Mouse (Mus musculus) bone marrow macrophage, adult 2 months (primary cell): Measurements from ENCODE around the gene Chit1. TPM values are rescaled to one million over a fixed set of nuclear protein-coding genes. Genes with fewer than 3 reads are reported as not detected.

Source experiments
- H3K27ac ChIP-seq: 2 replicates; pipeline ENCODE4 v1.5.1; 2012; ENCODE audit warnings: low read depth, low read length; ENCODE audit not compliant: insufficient read depth
- H3K4me1 ChIP-seq: 2 replicates; pipeline ENCODE4 v1.6.1; 2012; ENCODE audit warnings: low read length; ENCODE audit not compliant: control insufficient read depth, insufficient read depth
- H3K4me3 ChIP-seq: 2 replicates; pipeline ENCODE4 v1.5.1; 2012; ENCODE audit warnings: mild to moderate bottlenecking, low read length, moderate library complexity; ENCODE audit not compliant: insufficient read depth
- CTCF ChIP-seq: IDR thresholded peaks from 2 replicates; pipeline ENCODE4 v1.5.1; 2012; ENCODE audit warnings: low read depth, mild to moderate bottlenecking, low read length, moderate library complexity
- POLR2A ChIP-seq: IDR thresholded peaks from 2 replicates; pipeline ENCODE4 v1.6.1; 2012; ENCODE audit warnings: mild to moderate bottlenecking, low read depth, low read length, borderline replicate concordance
- polyA plus RNA-seq: library from polyadenylated mRNA; stranded (reverse); fragments of >200 nt; gene quantifications from 2 replicates; pipeline ENCODE4 v1.2.4, GENCODE M21; 2012; ENCODE audit not compliant: missing spikeins, insufficient read depth, insufficient read length

Chit1 gene
- polyA plus RNA-seq, 1 experiment = not detected

DNA sequence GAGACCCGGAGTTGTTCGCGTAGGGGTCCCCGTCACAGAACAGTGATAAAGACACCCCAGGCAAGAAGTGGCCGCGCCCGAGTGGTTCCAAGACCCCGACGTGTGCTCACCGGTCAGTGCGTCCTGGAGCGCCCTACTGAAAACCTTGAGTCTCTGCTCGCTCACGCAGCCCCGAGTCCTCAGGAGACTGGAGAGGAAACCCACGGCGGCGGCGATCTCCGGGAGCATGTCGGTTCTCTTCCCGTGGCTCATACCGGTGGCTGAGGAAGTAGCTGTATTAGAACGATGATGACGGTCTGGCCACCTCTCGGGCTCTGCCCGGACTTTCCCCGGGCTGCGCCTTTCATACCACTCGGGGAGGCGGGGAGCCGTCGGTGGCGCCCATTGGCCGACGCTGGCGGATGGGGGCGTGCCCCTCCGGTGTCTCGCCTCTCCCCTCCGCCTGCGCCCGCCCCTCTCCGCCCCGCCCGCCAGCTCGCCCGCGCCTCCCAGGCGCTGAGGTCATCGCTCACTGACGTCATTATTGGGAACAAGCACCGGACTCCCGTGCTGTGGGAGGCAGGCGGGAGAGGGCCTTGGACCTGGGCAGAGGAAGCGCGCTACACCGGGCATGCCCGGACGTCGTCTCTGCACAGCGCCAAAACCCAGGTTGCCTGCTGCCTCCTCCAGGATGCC lies 32.1 kb upstream of the Chit1 start, which contains the start of gene Btg2:
Gene Btg2 (minus strand): TSS at position 319 of the 675 bp plus-strand sequence.
- Histone ChIP-seq H3K4me1 (peaks cover 37% of the 10 kb centered on the region), H3K27ac (peak within 1 kb of the TSS; percentile 58), H3K4me3 (peak within 1 kb of the TSS; percentile 79)
- TF ChIP-seq POLR2A (peak; percentile 99), CTCF (no peak)

GRCm38 (mm10) chr1:134079477-134080163 lies 31.4 kb upstream of the Chit1 start:
- peak overlapping the region; percentile 17 for H3K27ac ChIP-seq
- peaks cover 41% of the 10 kb centered on the region for H3K4me1 ChIP-seq
- TF ChIP-seq POLR2A (no peak), CTCF (no peak)
- H3K4me3 ChIP-seq = peak overlapping the region; percentile 47

GRCm38 (mm10) chr1:134080406-134080805 lies 30.6 kb upstream of the Chit1 start:
- peaks cover 41% of the 10 kb centered on the region for H3K4me1 ChIP-seq
- no peak overlapping the region for H3K4me3 ChIP-seq
- no peak overlapping the region for H3K27ac ChIP-seq
- no peak for TF ChIP-seq CTCF
- no peak for TF ChIP-seq POLR2A

DNA sequence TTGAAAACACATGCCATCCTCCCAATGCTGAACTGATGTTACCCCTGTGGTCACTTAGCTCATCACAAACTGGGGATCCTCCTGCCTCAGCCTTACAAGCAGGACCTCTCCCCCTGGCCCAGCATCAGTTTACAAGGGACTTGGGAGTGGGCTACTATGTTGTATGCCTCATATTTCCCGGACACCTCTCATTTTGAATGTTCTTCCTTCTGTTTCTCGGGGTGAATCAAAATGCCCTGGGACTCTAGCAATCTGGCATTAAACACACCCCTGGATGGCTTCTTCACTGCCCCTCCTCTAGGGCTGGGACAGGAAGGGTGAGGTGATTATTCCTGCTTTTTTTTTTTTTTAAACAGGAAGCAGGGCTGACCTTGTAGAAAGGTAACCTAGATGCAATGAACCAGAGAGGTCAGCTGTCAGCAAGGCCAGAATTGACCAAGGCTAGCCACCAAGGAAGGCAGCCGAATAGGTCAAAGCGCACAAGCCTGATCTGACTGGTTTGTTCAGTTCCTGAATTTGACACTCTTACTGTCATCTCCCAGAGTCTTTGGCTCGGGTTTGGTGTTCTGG lies 30.1 kb upstream of the Chit1 start:
- TF ChIP-seq POLR2A (no peak), CTCF (no peak)
- Histone ChIP-seq H3K4me3 (no peak overlapping the region), H3K4me1 (peaks cover 39% of the 10 kb centered on the region), H3K27ac (no peak overlapping the region)

DNA sequence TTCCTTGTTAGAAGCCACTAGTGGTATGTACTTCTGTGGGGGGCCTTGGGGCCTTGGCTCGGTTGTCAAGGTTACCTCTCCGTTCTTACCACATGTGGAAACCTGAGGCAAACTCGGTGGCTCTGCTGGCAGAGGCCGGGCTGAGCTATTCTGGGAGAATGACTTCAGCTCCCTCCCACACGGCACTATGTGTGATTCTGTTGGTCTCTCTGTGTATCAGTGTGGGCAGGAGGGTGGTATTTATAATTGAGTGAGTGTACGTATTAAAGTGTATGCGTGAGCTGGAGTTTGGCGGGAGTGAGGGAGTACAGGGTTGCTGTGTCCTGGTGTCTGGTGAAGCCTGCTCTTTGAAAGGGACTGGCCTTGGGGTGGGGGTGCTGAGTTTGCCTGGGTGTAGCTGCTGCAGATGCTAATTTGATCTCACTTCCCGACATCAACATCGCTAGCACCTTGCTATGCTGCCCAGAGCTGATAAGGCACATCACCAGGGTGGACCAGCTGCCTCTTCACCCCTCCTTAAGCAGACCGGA lies 28.0 kb upstream of the Chit1 start:
- no peak overlapping the region for H3K4me3 ChIP-seq
- no peak for TF ChIP-seq CTCF
- TF ChIP-seq POLR2A = no peak
- peaks cover 29% of the 10 kb centered on the region for H3K4me1 ChIP-seq
- no peak overlapping the region for H3K27ac ChIP-seq

- no peak for TF ChIP-seq CTCF
- no peak for TF ChIP-seq POLR2A
- Histone ChIP-seq H3K27ac (no peak overlapping the region), H3K4me1 (peaks cover 29% of the 10 kb centered on the region), H3K4me3 (no peak overlapping the region)
These were observed 27.4 kb upstream of the Chit1 start for GRCm38 (mm10) chr1:134083676-134084075.

DNA sequence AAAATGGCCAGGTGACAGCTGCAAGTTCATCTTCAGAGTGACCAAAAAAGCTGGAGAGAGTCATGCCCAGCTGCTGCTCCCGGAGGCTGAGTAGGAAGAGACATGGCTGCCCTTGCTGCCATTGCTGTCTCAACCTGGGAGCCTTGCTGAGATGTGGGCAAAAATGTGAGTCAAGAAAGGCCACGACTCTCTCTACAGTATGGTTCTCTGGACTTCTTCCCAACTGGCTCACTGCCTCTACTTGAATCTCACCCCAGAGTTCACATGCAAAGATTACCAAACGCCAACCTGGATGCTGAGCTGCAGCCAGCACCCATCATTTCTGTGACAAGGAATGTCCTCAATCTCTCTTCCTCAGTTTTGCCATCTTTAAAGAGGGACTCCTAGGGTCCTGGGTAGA lies 26.9 kb upstream of the Chit1 start:
- no peak overlapping the region for H3K27ac ChIP-seq
- TF ChIP-seq POLR2A = no peak
- TF ChIP-seq CTCF = no peak
- peaks cover 29% of the 10 kb centered on the region for H3K4me1 ChIP-seq
- H3K4me3 ChIP-seq = no peak overlapping the region

- TF ChIP-seq POLR2A (no peak), CTCF (no peak)
- Histone ChIP-seq H3K27ac (no peak overlapping the region), H3K4me1 (peaks cover 19% of the 10 kb centered on the region), H3K4me3 (no peak overlapping the region)
These were observed 25.0 kb upstream of the Chit1 start for GRCm38 (mm10) chr1:134086017-134086416.

- TF ChIP-seq CTCF (no peak), POLR2A (no peak)
- Histone ChIP-seq H3K4me1 (peaks cover 24% of the 10 kb centered on the region), H3K4me3 (no peak overlapping the region), H3K27ac (no peak overlapping the region)
These were observed 24.1 kb upstream of the Chit1 start for GRCm38 (mm10) chr1:134086811-134087398.
